Mouse (Mus musculus) intestine, embryonic 15.5 days (tissue): ENCODE data around the gene Nxph3. TPM values are rescaled to one million over a fixed set of nuclear protein-coding genes. Genes with fewer than 3 reads are reported as not detected.

Source experiments
- ATAC-seq: fragments of 200-750 bp; cut with Nextera tagmentation; 2 replicates; pipeline ENCODE4 v1.8.0; 2017; ENCODE audit warnings: moderate TSS enrichment, moderate library complexity
- H3K27ac ChIP-seq: fragments of 300-500 bp; sonication (generic); 2 replicates; pipeline ENCODE4 v1.5.1; 2015; ENCODE audit warnings: mild to moderate bottlenecking, inconsistent platforms
- H3K27me3 ChIP-seq: fragments of 300-500 bp; sonication (generic); replicated peaks from 2 replicates; pipeline ENCODE4 v1.6.1; 2015; ENCODE audit warnings: inconsistent platforms
- H3K36me3 ChIP-seq: fragments of 300-500 bp; sonication (generic); 2 replicates; pipeline ENCODE4 v1.6.1; 2015; ENCODE audit warnings: inconsistent platforms
- H3K4me1 ChIP-seq: fragments of 300-500 bp; sonication (generic); replicated peaks from 2 replicates; pipeline ENCODE4 v1.6.1; 2015; ENCODE audit warnings: inconsistent platforms
- H3K4me2 ChIP-seq: fragments of 300-500 bp; sonication (generic); replicated peaks from 2 replicates; pipeline ENCODE4 v1.6.1; 2015; ENCODE audit warnings: mild to moderate bottlenecking, inconsistent platforms
- H3K4me3 ChIP-seq: fragments of 300-500 bp; sonication (generic); replicated peaks from 2 replicates; pipeline ENCODE4 v1.5.1; 2015; ENCODE audit warnings: inconsistent platforms
- H3K9ac ChIP-seq: fragments of 300-500 bp; sonication (generic); 2 replicates; pipeline ENCODE4 v1.6.1; 2015; ENCODE audit warnings: inconsistent platforms
- H3K9me3 ChIP-seq: fragments of 300-500 bp; sonication (generic); 2 replicates; pipeline ENCODE4 v1.6.1; 2016; ENCODE audit warnings: inconsistent platforms
- WGBS: fragments of 180-500 bp; shearing (Covaris S2); methylation state at CpG from one replicate; pipeline ENCODE4 v1.1.7; 2015; 5-methylcytosine and 5-hydroxymethylcytosine counted together
- polyA plus RNA-seq: library from polyadenylated mRNA; unstranded; fragments of >200 nt; fragmentation: Nextera tagmentation; extraction: Ambion mirVana; gene quantifications from 2 replicates; pipeline ENCODE4 v1.2.1, GENCODE M21; 2015

Nxph3 gene
- polyA plus RNA-seq, 1 experiment from 2014 or later, result 0.46 TPM

- Histone ChIP-seq H3K4me2 (0 out of 2 replicates have a peak overlapping the region, but pooled peaks have one; percentile 94), H3K27ac (no peak overlapping the region), H3K36me3 (no peaks in the 10 kb centered on the region), H3K4me1 (peaks cover 18% of the 10 kb centered on the region), H3K27me3 (peaks cover 51% of the 10 kb centered on the region), H3K9me3 (no peaks in the 10 kb centered on the region), H3K9ac (no peak overlapping the region), H3K4me3 (no peak overlapping the region)
- no peak for ATAC-seq
- WGBS, result 54% methylated on average over 17 of the region's 17 CpGs
Measured at GRCm38 (mm10) chr11:95515376-95516323, 1.3 kb upstream of the Nxph3 start.

GRCm38 (mm10) chr11:95513461-95514297, 691 bp downstream of the Nxph3 start:
- no peaks in the 10 kb centered on the region for H3K9me3 ChIP-seq
- WGBS, result under 1% methylated on average over 60 of the region's 66 CpGs
- H3K36me3 ChIP-seq, result no peaks in the 10 kb centered on the region
- peaks cover 54% of the 10 kb centered on the region for H3K27me3 ChIP-seq
- peak overlapping the region; percentile 55 for H3K4me3 ChIP-seq
- H3K9ac ChIP-seq, result peak overlapping the region; percentile 26
- peak; percentile 16 for ATAC-seq
- peak overlapping the region; percentile 94 for H3K4me2 ChIP-seq
- no peak overlapping the region for H3K27ac ChIP-seq
- peaks cover 22% of the 10 kb centered on the region for H3K4me1 ChIP-seq

GRCm38 (mm10) chr11:95512383-95512782, 2.0 kb downstream of the Nxph3 start:
- Histone ChIP-seq H3K36me3 (no peaks in the 10 kb centered on the region), H3K4me3 (no peak overlapping the region), H3K27me3 (peaks cover 54% of the 10 kb centered on the region), H3K4me2 (no peak overlapping the region), H3K4me1 (peaks cover 29% of the 10 kb centered on the region), H3K9me3 (no peaks in the 10 kb centered on the region), H3K27ac (no peak overlapping the region), H3K9ac (no peak overlapping the region)
- no peak for ATAC-seq
- 69% methylated on average over 6 of the region's 6 CpGs for WGBS

- Histone ChIP-seq H3K36me3 (no peaks in the 10 kb centered on the region), H3K27ac (no peak overlapping the region), H3K4me2 (no peak overlapping the region), H3K27me3 (peaks cover 49% of the 10 kb centered on the region), H3K9me3 (no peaks in the 10 kb centered on the region), H3K9ac (no peak overlapping the region), H3K4me1 (peaks cover 29% of the 10 kb centered on the region), H3K4me3 (no peak overlapping the region)
- WGBS, result 80% methylated on average over 1 of the region's 1 CpGs
- no peak for ATAC-seq
Measured at GRCm38 (mm10) chr11:95511919-95512318, 2.5 kb downstream of the Nxph3 start.

- peaks cover 39% of the 10 kb centered on the region for H3K27me3 ChIP-seq
- no peak overlapping the region for H3K27ac ChIP-seq
- no peaks in the 10 kb centered on the region for H3K36me3 ChIP-seq
- H3K9ac ChIP-seq, result no peak overlapping the region
- peaks cover 29% of the 10 kb centered on the region for H3K4me1 ChIP-seq
- H3K4me2 ChIP-seq, result no peak overlapping the region
- ATAC-seq, result no peak
- 90% methylated on average over 12 of the region's 12 CpGs for WGBS
- no peaks in the 10 kb centered on the region for H3K9me3 ChIP-seq
- no peak overlapping the region for H3K4me3 ChIP-seq
Measured at GRCm38 (mm10) chr11:95510631-95511030, 3.7 kb downstream of the Nxph3 start.

GRCm38 (mm10) chr11:95509126-95509717, 5.1 kb downstream of the Nxph3 start:
- Histone ChIP-seq H3K36me3 (no peaks in the 10 kb centered on the region), H3K9ac (no peak overlapping the region), H3K27me3 (peaks cover 27% of the 10 kb centered on the region), H3K4me2 (no peak overlapping the region), H3K4me1 (peaks cover 19% of the 10 kb centered on the region), H3K27ac (no peak overlapping the region), H3K9me3 (no peaks in the 10 kb centered on the region), H3K4me3 (no peak overlapping the region)
- WGBS, result 67% methylated on average over 6 of the region's 6 CpGs
- ATAC-seq, result no peak

- H3K36me3 ChIP-seq, result no peaks in the 10 kb centered on the region
- peak overlapping the region; percentile 48 for H3K4me2 ChIP-seq
- no peak overlapping the region for H3K9ac ChIP-seq
- 40% methylated on average over 13 of the region's 13 CpGs for WGBS
- ATAC-seq, result 0 out of 2 replicates have a peak, but pooled peaks have one; percentile 24
- no peaks in the 10 kb centered on the region for H3K9me3 ChIP-seq
- no peak overlapping the region for H3K4me3 ChIP-seq
- H3K27me3 ChIP-seq, result peaks cover 19% of the 10 kb centered on the region
- no peak overlapping the region for H3K27ac ChIP-seq
- peaks cover 12% of the 10 kb centered on the region for H3K4me1 ChIP-seq
Measured at GRCm38 (mm10) chr11:95508211-95508926, 6.0 kb downstream of the Nxph3 start.

- Histone ChIP-seq H3K9ac (no peak overlapping the region), H3K4me3 (no peak overlapping the region), H3K36me3 (no peaks in the 10 kb centered on the region), H3K9me3 (no peaks in the 10 kb centered on the region), H3K4me1 (peaks cover 11% of the 10 kb centered on the region), H3K27me3 (peaks cover 13% of the 10 kb centered on the region), H3K4me2 (no peak overlapping the region), H3K27ac (no peak overlapping the region)
- WGBS, result 72% methylated on average over 5 of the region's 5 CpGs
- ATAC-seq, result no peak
Measured at GRCm38 (mm10) chr11:95507785-95508184, 6.6 kb downstream of the Nxph3 start.

- H3K4me2 ChIP-seq, result no peak overlapping the region
- peaks cover 11% of the 10 kb centered on the region for H3K4me1 ChIP-seq
- H3K4me3 ChIP-seq, result no peak overlapping the region
- 44% methylated on average over 12 of the region's 12 CpGs for WGBS
- no peaks in the 10 kb centered on the region for H3K36me3 ChIP-seq
- no peak for ATAC-seq
- peaks cover 7% of the 10 kb centered on the region for H3K27me3 ChIP-seq
- H3K27ac ChIP-seq, result no peak overlapping the region
- H3K9me3 ChIP-seq, result no peaks in the 10 kb centered on the region
- H3K9ac ChIP-seq, result no peak overlapping the region
Measured at GRCm38 (mm10) chr11:95507041-95507716, 7.2 kb downstream of the Nxph3 start.

GRCm38 (mm10) chr11:95504271-95504731, 10.1 kb downstream of the Nxph3 start:
- Histone ChIP-seq H3K4me2 (no peak overlapping the region), H3K27ac (no peak overlapping the region), H3K9me3 (no peaks in the 10 kb centered on the region), H3K36me3 (no peaks in the 10 kb centered on the region), H3K4me1 (peaks cover 11% of the 10 kb centered on the region), H3K4me3 (no peak overlapping the region), H3K27me3 (peaks cover 3% of the 10 kb centered on the region; the same call in 1 of the 2 replicates), H3K9ac (no peak overlapping the region)
- ATAC-seq, result no peak
- 77% methylated on average over 6 of the region's 6 CpGs for WGBS

- no peak for ATAC-seq
- Histone ChIP-seq H3K4me1 (peaks cover 7% of the 10 kb centered on the region), H3K36me3 (no peaks in the 10 kb centered on the region), H3K9ac (no peak overlapping the region), H3K4me2 (no peak overlapping the region), H3K27me3 (no peaks in the 10 kb centered on the region), H3K4me3 (no peak overlapping the region), H3K27ac (no peak overlapping the region), H3K9me3 (no peaks in the 10 kb centered on the region)
- WGBS, result 47% methylated on average over 10 of the region's 10 CpGs
Measured at GRCm38 (mm10) chr11:95503581-95504180, 10.7 kb downstream of the Nxph3 start.
